Mouse (Mus musculus) lung, adult 18-20 months (tissue): ENCODE results near the gene Spata32.

Experiments used
- DNase-seq, 2 experiments: peaks; one replicate each; pipeline ENCODE4 v3.0.0; 2022; ENCODE audit warnings: mixed read lengths in 2 of 2

The Spata32 gene

DNA sequence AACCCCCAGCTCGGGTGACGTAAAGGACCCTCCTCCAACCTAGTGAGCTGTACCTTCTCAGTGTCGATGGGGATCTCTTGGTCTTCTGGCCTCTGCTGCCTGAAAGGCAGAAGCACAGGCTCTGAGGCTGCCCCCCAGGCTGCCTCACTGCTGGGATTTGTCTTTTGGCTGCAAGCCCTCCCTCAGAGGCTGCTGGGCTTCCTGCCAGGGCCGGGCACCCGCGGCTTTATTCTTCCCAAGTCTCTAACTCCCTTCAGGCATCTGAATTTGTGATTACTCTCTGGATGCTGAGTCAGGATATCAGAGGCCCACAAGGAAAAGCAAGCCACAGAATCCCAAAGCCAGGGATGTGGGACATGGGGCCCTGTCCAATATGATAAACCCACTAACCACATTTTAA is 16.6 kb downstream of the Spata32 start:
- no peak for DNase-seq

GRCm38 (mm10) chr11:103198911-103199803 is 19.1 kb downstream of the Spata32 start:
- DNase-seq, result peak; percentile 18 to 43

DNA sequence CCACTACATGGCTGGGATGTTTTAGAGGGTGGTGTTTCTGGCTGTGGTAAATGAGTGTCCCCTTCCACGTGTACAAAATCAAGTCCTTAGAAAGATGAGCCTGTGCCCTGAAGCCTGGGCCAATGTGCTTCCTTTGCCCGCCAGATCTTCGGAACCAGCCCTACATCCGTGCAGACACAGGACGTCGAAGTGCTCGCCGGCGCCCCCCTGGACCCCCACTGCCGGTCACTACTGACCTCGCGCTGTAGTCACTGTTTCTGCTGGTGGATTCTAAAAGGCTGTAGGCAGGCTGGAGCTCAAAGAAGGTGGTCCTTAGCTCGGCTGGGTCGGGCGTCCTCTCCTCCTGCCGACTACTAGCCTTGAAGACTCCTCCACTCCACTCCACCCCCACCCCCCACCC is 19.9 kb downstream of the Spata32 start:
- no peak for DNase-seq

DNA sequence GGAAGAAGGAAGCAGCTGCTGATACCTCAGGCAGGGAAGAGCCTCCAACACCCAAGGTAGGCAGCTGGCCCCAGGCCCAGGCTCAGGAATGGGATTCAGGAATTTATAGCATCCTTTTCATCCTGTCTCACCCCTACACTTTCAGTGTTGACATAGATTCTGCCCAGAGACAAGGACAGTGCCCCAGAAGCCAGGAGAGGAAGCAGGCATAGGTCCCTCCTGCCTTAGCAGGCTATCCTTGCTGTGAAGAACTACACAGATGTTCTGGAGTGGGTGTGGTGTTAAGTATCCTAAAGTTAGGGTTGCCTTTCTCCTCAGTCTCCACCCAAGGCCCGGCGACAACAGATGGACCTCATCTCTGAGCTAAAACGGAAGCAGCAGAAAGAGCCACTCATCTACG is 20.9 kb downstream of the Spata32 start:
- DNase-seq, result no peak

DNA sequence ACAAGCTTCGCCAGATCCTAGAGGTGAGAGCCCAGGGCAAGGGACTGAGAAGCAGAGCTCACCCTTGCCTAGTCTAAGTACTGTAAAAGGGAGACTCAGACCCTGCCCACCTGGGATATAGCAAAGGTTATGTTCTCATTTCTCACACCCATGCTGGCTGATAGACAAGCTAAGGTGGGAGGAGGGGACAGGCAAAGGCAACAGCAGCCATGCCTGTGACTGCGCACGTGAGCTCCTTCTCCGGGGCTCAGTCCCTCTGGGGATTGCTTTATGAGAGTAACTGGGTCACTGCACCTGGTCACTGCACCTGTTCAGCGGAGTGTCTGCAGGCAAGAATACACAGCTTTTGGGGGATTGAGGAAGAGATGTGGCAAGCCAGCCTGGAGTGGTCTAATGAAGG is 22.6 kb downstream of the Spata32 start:
- no peak for DNase-seq

DNA sequence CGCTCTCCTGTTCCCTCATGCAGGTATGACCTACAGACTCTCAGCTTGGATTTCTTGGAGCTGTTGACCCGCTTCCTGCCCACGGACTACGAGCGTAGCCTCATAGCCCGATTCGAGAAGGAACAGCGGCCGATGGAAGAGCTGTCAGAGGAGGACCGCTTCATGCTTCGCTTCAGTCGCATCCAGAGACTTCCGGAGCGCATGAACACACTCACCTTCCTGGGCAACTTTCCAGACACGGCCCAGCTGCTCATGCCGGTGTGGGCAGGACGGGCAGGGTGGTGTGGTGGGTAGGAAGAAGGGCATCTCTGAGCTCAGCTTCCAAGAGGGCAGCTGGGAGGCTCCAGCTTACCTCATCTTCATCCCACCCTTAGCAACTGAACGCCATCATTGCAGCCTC is 23.0 kb downstream of the Spata32 start:
- DNase-seq, result no peak

GRCm38 (mm10) chr11:103193825-103194168 is 24.4 kb downstream of the Spata32 start:
- DNase-seq, result no peak

DNA sequence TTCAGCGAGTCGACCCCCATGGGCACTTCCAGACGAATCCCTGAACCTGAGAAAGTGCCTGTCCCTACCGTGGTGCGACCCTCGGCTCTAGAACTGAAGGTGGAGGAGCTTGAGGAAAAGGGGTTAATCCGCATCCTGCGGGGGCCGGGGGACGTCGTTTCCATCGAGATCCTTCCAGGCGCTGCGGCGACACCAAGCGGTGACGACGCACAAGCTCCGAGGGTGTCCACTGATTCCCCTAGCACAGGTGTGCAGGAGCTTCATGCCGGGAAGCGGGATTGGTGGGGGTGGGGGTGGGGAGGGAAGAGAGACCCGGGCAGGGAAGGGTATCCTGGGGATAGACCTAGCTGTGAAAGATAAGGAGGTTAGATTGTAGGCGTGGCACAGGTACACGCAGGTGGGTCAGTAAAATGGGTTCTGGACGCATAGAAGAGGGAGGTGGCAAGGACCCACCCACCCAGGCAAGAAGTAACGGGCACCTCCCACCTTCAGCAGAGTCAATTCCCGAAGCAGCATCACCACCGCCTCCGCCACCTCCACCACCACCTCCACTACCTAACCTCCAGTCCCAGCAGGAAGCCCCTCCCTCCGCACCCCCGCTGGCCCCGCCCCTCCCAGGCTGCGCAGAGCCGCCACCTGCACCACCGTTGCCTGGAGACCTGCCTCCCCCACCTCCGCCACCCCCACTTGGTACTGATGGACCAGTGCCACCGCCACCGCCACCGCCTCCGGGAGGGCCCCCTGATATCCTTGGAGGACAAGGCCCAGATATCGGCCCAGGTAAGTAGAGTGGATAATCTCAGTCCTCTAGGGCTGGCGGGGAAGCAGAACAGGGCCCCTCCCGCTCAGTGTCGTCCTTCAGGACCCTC is 25.0 kb downstream of the Spata32 start:
- no peak for DNase-seq

GRCm38 (mm10) chr11:103192230-103192955 is 25.8 kb downstream of the Spata32 start:
- no peak for DNase-seq

DNA sequence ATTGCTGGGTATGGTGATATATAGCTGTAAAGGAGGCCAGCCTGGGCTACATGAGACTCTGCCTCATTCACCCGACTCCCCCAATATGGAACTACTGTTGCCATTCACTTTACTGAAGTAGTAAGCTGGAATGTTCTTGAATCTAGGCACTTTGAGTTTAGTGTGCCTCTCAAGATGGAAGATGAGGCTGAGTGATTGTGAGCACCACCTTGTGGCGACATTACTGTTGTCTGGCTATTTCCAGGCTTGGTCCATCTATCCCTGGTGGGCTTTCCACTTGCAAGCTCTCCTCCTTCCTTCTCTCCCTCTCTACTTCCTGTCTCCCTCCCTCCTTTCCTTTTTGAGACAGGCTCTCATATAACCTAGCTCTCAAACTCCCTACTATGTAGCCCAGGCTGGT is 33.3 kb downstream of the Spata32 start:
- DNase-seq, result no peak

- DNase-seq, result no peak
Measured at GRCm38 (mm10) chr11:103181911-103182310, 36.3 kb downstream of the Spata32 start.

GRCm38 (mm10) chr11:103181349-103181748 is 36.9 kb downstream of the Spata32 start:
- no peak for DNase-seq

DNA sequence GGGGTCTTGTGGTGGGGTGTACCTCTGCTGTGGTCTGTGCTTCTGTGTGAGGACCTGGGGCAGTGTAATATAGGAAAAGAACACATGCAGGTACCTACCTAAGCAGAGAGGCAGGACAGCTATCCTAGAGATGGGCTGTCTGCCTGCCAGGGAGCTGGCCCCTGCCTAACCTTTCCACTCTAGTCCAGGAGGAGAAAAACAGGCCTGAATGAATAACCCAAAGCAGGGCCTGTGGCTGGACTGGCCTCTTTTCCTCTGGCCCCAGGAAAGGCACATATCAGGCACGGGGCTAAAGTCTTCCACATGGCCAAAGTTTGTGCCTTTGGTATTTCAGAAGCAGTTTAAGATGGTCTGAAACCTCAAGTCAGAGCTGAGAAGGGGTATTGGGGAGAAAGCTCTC is 37.8 kb downstream of the Spata32 start:
- no peak for DNase-seq

GRCm38 (mm10) chr11:103178748-103179147 is 39.5 kb downstream of the Spata32 start:
- DNase-seq, result no peak

DNA sequence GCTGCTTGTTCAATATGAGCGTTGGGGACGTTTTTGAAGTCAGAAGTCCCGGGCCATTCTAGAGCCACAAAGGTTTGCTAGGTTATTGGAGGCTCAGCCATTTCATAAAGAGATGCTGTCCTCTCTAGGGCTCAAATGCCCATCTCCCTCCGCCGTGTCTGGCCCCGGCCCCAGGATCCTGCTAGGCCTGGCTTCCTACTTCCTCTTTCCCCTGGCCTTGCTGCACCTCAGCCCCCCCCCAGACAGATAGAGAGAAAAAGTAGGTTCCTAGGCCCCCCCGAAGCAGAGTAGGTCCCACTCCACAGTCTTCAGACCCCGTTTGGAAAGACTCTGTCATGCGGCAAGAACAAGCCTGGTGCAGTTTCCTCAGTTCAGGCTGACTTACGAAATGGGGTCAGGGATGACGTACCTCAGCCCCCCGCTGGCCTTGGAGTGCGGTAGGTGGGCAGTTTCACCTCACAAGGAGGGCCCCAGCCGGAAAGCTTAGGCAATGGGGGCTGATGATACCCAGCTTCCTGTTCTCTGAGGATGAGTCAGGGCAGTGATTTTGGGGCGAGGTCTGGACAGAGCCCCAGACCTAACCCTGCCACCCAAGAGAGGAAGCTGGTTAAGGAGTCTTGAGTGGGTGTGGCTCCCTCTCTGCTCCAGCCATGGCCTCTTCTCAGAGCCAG is 40.3 kb downstream of the Spata32 start:
- peak; percentile 62 to 64 for DNase-seq

DNA sequence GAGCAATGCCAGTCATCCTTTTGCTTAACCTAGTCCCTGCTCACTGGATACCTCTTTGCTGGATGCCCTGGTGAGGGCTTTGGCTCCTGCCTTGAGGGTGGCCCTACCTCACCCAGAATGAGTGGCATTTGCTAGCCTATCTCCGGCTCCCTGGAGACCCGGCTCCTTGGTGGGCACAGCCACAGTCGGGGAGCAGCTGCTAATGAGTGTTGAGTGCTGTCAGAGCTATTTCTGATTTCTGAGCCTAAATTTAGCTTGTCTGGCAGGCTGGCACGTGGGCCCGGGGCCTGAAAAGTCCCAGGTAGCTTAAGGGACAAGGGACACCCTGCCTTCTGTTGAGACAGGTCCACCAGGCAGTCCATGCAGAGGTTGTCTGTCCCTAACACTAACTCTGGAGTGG is 41.0 kb downstream of the Spata32 start:
- DNase-seq, result no peak

DNA sequence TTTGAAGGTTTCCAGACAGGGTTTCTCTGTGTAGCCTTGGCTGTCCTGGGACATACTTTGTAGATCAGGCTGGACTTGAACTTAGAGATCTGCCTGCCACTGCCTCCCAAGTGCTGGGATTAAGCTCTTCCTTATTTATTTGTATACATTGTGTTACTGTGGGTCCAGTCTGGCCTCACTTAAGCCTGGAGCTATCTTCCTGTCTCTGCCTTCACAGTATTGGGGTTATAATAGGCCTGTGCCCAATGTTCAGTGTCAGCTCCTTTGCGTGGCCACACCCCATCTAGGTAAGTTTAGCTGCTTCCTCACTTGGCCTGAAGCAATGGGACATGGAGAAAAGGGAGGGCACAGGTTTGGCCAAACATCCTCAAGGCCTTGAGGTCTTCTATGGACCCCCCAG is 41.7 kb downstream of the Spata32 start:
- DNase-seq, result no peak

- no peak for DNase-seq
Measured at GRCm38 (mm10) chr11:103175688-103176442, 42.4 kb downstream of the Spata32 start.

DNA sequence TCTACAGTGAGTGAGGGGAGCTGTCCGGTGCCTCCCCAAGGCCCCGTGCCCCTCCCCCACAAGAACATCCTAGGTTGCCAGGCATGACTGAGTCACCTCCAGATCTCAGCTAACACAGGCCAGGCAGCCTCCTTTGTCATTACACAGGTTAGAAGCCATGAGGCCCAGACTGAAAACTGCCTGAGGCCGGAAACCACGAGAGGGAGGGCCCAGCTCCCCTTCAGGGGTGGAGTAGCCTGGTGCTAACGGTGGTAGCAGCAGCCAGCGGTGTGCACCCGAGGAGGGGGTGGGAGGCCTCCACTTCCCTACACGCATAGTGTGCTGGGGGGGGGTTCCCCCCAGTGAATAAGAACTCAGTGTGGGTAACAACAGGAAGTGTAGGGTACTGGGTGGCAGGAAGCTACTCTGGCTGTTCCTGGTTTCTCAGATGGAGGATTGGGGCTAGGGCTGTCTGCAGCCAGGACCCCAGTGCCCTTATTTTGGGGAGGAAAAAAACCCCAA is 43.3 kb downstream of the Spata32 start:
- peak; percentile 77 to 82 for DNase-seq

DNA sequence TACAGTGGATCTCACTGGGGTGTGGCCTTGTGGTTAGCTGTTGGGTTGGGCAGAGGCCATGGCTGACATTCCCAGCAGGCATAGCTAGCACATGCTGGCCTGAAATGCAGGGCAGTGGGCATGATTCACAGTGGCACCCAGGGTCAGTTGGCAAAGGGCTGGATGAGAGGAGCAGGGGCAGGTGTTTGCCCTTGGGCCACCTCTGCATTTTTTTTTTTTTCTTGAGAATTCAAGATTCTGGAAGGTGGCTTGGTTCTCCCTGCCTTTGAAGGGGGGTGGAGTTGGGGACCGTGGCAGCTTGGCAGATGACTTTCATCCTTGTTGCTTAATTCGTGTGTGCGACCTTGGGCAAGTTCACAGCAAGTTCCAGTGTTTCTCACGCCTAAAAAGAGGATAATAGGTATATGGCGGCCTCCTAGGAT is 43.8 kb downstream of the Spata32 start:
- no peak for DNase-seq

GRCm38 (mm10) chr11:103173771-103174344 is 44.4 kb downstream of the Spata32 start:
- DNase-seq, result no peak
